Mouse (Mus musculus) neural tube, embryonic 11.5 days (tissue): ENCODE results near the gene Adh7. TPM values are rescaled to one million over a fixed set of nuclear protein-coding genes. Genes with fewer than 3 reads are reported as not detected.

ENCODE experiments used
- ATAC-seq: fragments of 200-750 bp; cut with Nextera tagmentation; 2 replicates; pipeline ENCODE4 v1.8.0; 2017; ENCODE audit warnings: moderate number of reproducible peaks, mild to moderate bottlenecking, moderate TSS enrichment, moderate library complexity; ENCODE audit not compliant: insufficient read depth, low FRiP score, low TSS enrichment
- DNase-seq: peaks from one replicate; pipeline ENCODE4 v3.0.0-alpha.2; 2015; ENCODE audit warnings: low spot score
- H3K27ac ChIP-seq: fragments of 300-500 bp; sonication (generic); 2 replicates; pipeline ENCODE4 v1.5.1; 2014; ENCODE audit warnings: low read depth, mild to moderate bottlenecking, low read length
- H3K27me3 ChIP-seq: fragments of 300-500 bp; sonication (generic); 2 replicates; pipeline ENCODE4 v1.6.1; 2014; ENCODE audit warnings: mild to moderate bottlenecking, low read length, mixed read lengths; ENCODE audit not compliant: control insufficient read depth, insufficient read depth
- H3K36me3 ChIP-seq: fragments of 300-500 bp; sonication (generic); 2 replicates; pipeline ENCODE4 v1.6.1; 2014; ENCODE audit warnings: mild to moderate bottlenecking, low read length, moderate library complexity, mixed read lengths; ENCODE audit not compliant: control insufficient read depth, insufficient read depth
- H3K4me1 ChIP-seq: fragments of 300-500 bp; sonication (generic); 2 replicates; pipeline ENCODE4 v1.6.1; 2014; ENCODE audit warnings: low read length, mixed read lengths; ENCODE audit not compliant: control insufficient read depth, insufficient read depth
- H3K4me2 ChIP-seq: fragments of 300-500 bp; sonication (generic); 2 replicates; pipeline ENCODE4 v1.6.1; 2014; ENCODE audit warnings: low read depth, mild to moderate bottlenecking, moderate library complexity
- H3K4me3 ChIP-seq: fragments of 300-500 bp; sonication (generic); 2 replicates; pipeline ENCODE4 v1.5.1; 2014; ENCODE audit warnings: low read depth, low read length
- H3K9ac ChIP-seq: fragments of 300-500 bp; sonication (generic); 2 replicates; pipeline ENCODE4 v1.6.1; 2014; ENCODE audit warnings: mild to moderate bottlenecking, low read length
- H3K9me3 ChIP-seq: fragments of 300-500 bp; sonication (generic); 2 replicates; pipeline ENCODE4 v1.6.1; 2016; ENCODE audit warnings: low read length; ENCODE audit not compliant: control insufficient read depth
- WGBS: fragments of 180-500 bp; shearing (Covaris S2); extraction: QIAGEN DNeasy Blood & Tissue Kit; methylation state at CpG from one replicate; pipeline ENCODE4 v1.1.7; 2014; 5-methylcytosine and 5-hydroxymethylcytosine counted together
- polyA plus RNA-seq: library from polyadenylated mRNA; unstranded; fragments of >200 nt; fragmentation: Nextera tagmentation; extraction: Ambion mirVana; gene quantifications from 2 replicates; pipeline ENCODE4 v1.2.1, GENCODE M21; 2014

Adh7 gene
- polyA plus RNA-seq, 1 experiment from 2014 or later = 0.13 TPM

GRCm38 (mm10) chr3:138270507-138270906 lies 52.9 kb downstream of the Adh7 start:
- no peak overlapping the region for H3K9ac ChIP-seq
- no peak overlapping the region for H3K4me3 ChIP-seq
- no peak overlapping the region for H3K4me2 ChIP-seq
- 0% methylated on average over 1 of the region's 1 CpGs for WGBS
- H3K27ac ChIP-seq = no peak overlapping the region
- H3K27me3 ChIP-seq = no peaks in the 10 kb centered on the region
- ATAC-seq (no peak), DNase-seq (no peak)
- no peaks in the 10 kb centered on the region for H3K9me3 ChIP-seq
- H3K4me1 ChIP-seq = no peaks in the 10 kb centered on the region
- H3K36me3 ChIP-seq = no peaks in the 10 kb centered on the region

- no peak overlapping the region for H3K9ac ChIP-seq
- no peak for ATAC-seq
- H3K4me2 ChIP-seq = no peak overlapping the region
- no peaks in the 10 kb centered on the region for H3K27me3 ChIP-seq
- H3K4me1 ChIP-seq = no peaks in the 10 kb centered on the region
- WGBS = 50% methylated on average over 2 of the region's 2 CpGs
- no peak for DNase-seq
- no peak overlapping the region for H3K27ac ChIP-seq
- no peak overlapping the region for H3K4me3 ChIP-seq
- no peaks in the 10 kb centered on the region for H3K36me3 ChIP-seq
- H3K9me3 ChIP-seq = no peaks in the 10 kb centered on the region
Observed at GRCm38 (mm10) chr3:138271297-138271696, 53.7 kb downstream of the Adh7 start.

- WGBS = 90% methylated on average over 7 of the region's 7 CpGs
- ATAC-seq = no peak
- DNase-seq = no peak
Observed at GRCm38 (mm10) chr3:138273080-138273479, 55.5 kb downstream of the Adh7 start.

DNA sequence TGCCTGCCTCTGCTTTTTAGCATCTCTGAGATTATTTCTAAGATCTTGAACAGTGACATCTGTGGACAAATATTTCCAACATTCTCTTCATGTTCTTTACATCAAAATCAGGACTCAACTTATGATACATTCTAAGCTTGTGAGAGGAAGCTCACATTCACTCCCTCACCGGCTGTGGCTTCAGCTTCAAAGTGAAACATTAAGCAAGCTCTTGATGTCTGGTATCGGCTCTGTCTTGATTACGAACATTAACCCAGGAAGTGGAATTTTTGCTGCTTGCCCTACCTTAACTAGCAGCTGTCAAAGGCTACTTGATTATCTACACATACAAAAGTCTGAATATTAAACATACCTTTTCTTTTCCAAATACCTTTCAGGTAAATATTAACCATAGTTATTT lies 57.5 kb downstream of the Adh7 start:
- H3K9me3 ChIP-seq = no peaks in the 10 kb centered on the region
- ATAC-seq (no peak), DNase-seq (no peak)
- H3K27me3 ChIP-seq = no peaks in the 10 kb centered on the region
- no peaks in the 10 kb centered on the region for H3K4me1 ChIP-seq
- H3K4me2 ChIP-seq = no peak overlapping the region
- no peak overlapping the region for H3K4me3 ChIP-seq
- no peak overlapping the region for H3K27ac ChIP-seq
- 89% methylated on average over 3 of the region's 3 CpGs for WGBS
- no peak overlapping the region for H3K9ac ChIP-seq
- no peaks in the 10 kb centered on the region for H3K36me3 ChIP-seq

More at GRCm38 (mm10) chr3:138273080-138273479, 55.5 kb downstream of the Adh7 start:
- Histone ChIP-seq H3K4me1 (no peaks in the 10 kb centered on the region), H3K9me3 (no peaks in the 10 kb centered on the region), H3K27me3 (no peaks in the 10 kb centered on the region), H3K4me2 (no peak overlapping the region), H3K9ac (no peak overlapping the region), H3K4me3 (no peak overlapping the region), H3K27ac (no peak overlapping the region), H3K36me3 (no peaks in the 10 kb centered on the region)

DNA sequence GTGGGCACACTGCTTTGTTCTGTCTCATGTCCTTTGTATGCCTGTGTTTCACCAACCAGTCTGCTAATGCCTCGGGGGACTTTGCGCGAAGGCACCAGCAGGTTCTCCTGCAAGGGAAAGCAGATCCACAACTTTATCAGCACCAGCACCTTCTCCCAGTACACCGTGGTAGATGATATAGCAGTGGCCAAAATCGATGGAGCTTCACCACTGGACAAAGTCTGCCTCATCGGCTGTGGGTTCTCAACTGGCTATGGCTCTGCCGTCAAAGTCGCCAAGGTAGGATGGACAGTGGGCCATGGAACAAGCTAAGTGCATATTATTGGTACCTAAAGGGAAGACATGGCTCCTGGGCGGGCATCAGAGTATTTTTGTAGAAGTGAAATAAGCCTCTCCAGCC lies 65.0 kb downstream of the Adh7 start:
- Histone ChIP-seq H3K9ac (no peak overlapping the region), H3K27me3 (no peaks in the 10 kb centered on the region), H3K9me3 (no peaks in the 10 kb centered on the region), H3K4me3 (no peak overlapping the region), H3K36me3 (no peaks in the 10 kb centered on the region), H3K4me2 (no peak overlapping the region), H3K4me1 (no peaks in the 10 kb centered on the region), H3K27ac (no peak overlapping the region)
- no peak for ATAC-seq
- DNase-seq = no peak
- 89% methylated on average over 9 of the region's 9 CpGs for WGBS

Other genes with a start within 250 kb of the Adh7 start
- gene Dapp1, start 236.2 kb upstream of the Adh7 start, polyA plus RNA-seq = 1.6 and 2.6 TPM in 2 replicates
- 0.21 and 0.42 TPM in 2 replicates for gene 1110002E22Rik, start 152.7 kb upstream of the Adh7 start, polyA plus RNA-seq
- gene Gm5105, start 150.4 kb upstream of the Adh7 start, polyA plus RNA-seq = not detected in 2 replicates
- 13.8 and 17.0 TPM in 2 replicates for gene Trmt10a, start 74.3 kb upstream of the Adh7 start, polyA plus RNA-seq
- gene Mttp, start 72.8 kb upstream of the Adh7 start, polyA plus RNA-seq = 7.5 and 7.8 TPM in 2 replicates
- not detected in 2 replicates for gene 4930579F01Rik, start 23.9 kb upstream of the Adh7 start, polyA plus RNA-seq
- gene Adh1, start 43.2 kb downstream of the Adh7 start, polyA plus RNA-seq = 1.9 and 2.1 TPM in 2 replicates
- not detected in 2 replicates for gene Adh6a, start 95.5 kb downstream of the Adh7 start, polyA plus RNA-seq
- 0.53 and 0.68 TPM in 2 replicates for gene Adh6b, start 124.0 kb downstream of the Adh7 start, polyA plus RNA-seq
- not detected in 2 replicates for gene Adh4, start 197.7 kb downstream of the Adh7 start, polyA plus RNA-seq
- gene Adh5, start 225.3 kb downstream of the Adh7 start, polyA plus RNA-seq = 248 and 254 TPM in 2 replicates